ENCODE assay signal across 9 mouse cellular contexts in the genomic region with DNA sequence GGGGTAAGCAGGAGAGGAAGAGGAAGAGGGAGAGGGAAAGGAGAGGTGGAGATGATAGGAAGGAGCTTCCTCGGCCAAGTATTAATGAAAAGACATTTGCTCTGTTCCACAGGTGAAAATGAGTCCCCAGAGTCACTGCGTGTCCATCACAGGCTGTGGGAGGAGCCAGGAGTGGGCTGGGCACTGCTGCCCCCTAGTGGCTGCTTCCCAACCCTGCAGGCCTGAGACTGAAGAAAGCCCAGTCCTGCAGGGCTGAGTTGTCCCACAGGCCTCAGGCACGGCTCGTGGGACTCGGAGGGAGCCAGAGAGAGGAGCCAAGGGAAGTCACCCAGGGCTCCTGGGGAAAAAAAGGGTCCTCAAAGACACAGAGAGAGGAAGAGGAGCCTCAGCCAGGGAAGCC. TPM values are rescaled to one million over a fixed set of nuclear protein-coding genes. Genes with fewer than 3 reads are reported as not detected.
DNase-seq lines count a peak whose midpoint lies in the region; ATAC-seq lines count a peak whose summit lies in the region.
"Had no signal": no experiment of that assay in that cellular context is flagged by ENCODE, and none has a peak within 500 bp of the region (broad histone marks: within the 10 kb centered on the region; RNA-seq: fewer than 3 reads in every experiment).

No protein-coding gene starts in this region.

- 0 out of 2 replicates have a peak, but pooled peaks cover 4% of the 10 kb centered on the region for H3K4me1 ChIP-seq in intestine, embryonic 14.5 days (replicated peaks; ENCODE audit: control insufficient read depth, insufficient read depth, low read length)
- H3K4me1 ChIP-seq in liver, embryonic 11.5 days (replicated peaks; ENCODE audit: control insufficient read depth, insufficient read depth, low read length) = no peaks in the 10 kb centered on the region

- DNase-seq in ovary, postnatal 14 days (ENCODE audit: low spot score) = peak; percentile 72
- DNase-seq in ovary, postnatal 10 days (ENCODE audit: low spot score) = no peak
- DNase-seq in adrenal gland, postnatal 25 days = peak; percentile 77
- peak; percentile 71 for DNase-seq in embryo, embryonic 9.5 days (ENCODE audit: extremely low spot score)
- DNase-seq in intestine, embryonic 14.5 days (ENCODE audit: low spot score) = peak; percentile 89
- peak; percentile 69 for DNase-seq in liver, embryonic 11.5 days (ENCODE audit: low spot score)
- DNase-seq in retina, postnatal 7 days (ENCODE audit: low read depth, low spot score) = peak; percentile 65
- peak; percentile 50 for DNase-seq in yolk sac, embryonic 10.5 days (ENCODE audit: low spot score)

- no peak overlapping the region for H3K4me3 ChIP-seq in intestine, embryonic 14.5 days (ENCODE audit: low read depth, low read length)
- no peak overlapping the region for H3K4me3 ChIP-seq in liver, embryonic 11.5 days (ENCODE audit: low read depth, low read length)
- H3K4me3 ChIP-seq: neural tube, embryonic 12.5 days had no signal

- WGBS in intestine, embryonic 14.5 days = 21% methylated on average over 5 of the region's 5 CpGs
- 27% methylated on average over 5 of the region's 5 CpGs for WGBS in liver, embryonic 11.5 days

- H3K36me3 ChIP-seq in intestine, embryonic 14.5 days (ENCODE audit: control insufficient read depth, insufficient read depth, low read length) = no peaks in the 10 kb centered on the region
- H3K36me3 ChIP-seq in liver, embryonic 11.5 days (ENCODE audit: control insufficient read depth, insufficient read depth, low read length) = no peaks in the 10 kb centered on the region
- H3K36me3 ChIP-seq: neural tube, embryonic 12.5 days had no signal

- no peak; the same call in 1 of the 2 replicates for ATAC-seq in intestine, embryonic 14.5 days (replicated peaks; ENCODE audit: low FRiP score, low TSS enrichment, low read depth)
- ATAC-seq in liver, embryonic 11.5 days (replicated peaks; ENCODE audit: low FRiP score) = no peak

- no peaks in the 10 kb centered on the region for H3K9me3 ChIP-seq in intestine, embryonic 14.5 days (ENCODE audit: control insufficient read depth, low read length)
- no peaks in the 10 kb centered on the region for H3K9me3 ChIP-seq in liver, embryonic 11.5 days (ENCODE audit: control insufficient read depth, low read length)
- H3K9me3 ChIP-seq: neural tube, embryonic 12.5 days had no signal

- H3K4me2 ChIP-seq in intestine, embryonic 14.5 days (ENCODE audit: low read length) = no peak overlapping the region
- no peak overlapping the region for H3K4me2 ChIP-seq in liver, embryonic 11.5 days
- H3K4me2 ChIP-seq: neural tube, embryonic 12.5 days had no signal

- H3K27me3 ChIP-seq in intestine, embryonic 14.5 days (replicated peaks; ENCODE audit: control insufficient read depth, insufficient read depth, low read length) = no peaks in the 10 kb centered on the region
- H3K27me3 ChIP-seq in liver, embryonic 11.5 days (replicated peaks; ENCODE audit: control insufficient read depth, insufficient read depth, low read length) = no peaks in the 10 kb centered on the region
- H3K27me3 ChIP-seq: neural tube, embryonic 12.5 days had no signal

- H3K27ac ChIP-seq in intestine, embryonic 14.5 days (ENCODE audit: low read depth) = no peak overlapping the region
- no peak overlapping the region for H3K27ac ChIP-seq in liver, embryonic 11.5 days (ENCODE audit: low read depth, low read length)
- H3K27ac ChIP-seq: neural tube, embryonic 12.5 days had no signal

- no peak overlapping the region for H3K9ac ChIP-seq in intestine, embryonic 14.5 days (ENCODE audit: low read length)
- H3K9ac ChIP-seq in liver, embryonic 11.5 days (ENCODE audit: low read depth, low read length) = no peak overlapping the region
- H3K9ac ChIP-seq: neural tube, embryonic 12.5 days had no signal

RNA-seq across cellular contexts. Expression of a gene that starts 47.7 kb away (rescaled TPM):
- total RNA-seq in adrenal gland, postnatal 25 days (2021) = 12.6 and 17.8 TPM in 2 replicates
- 6.9 TPM in 2 replicates for polyA plus RNA-seq in intestine, embryonic 14.5 days (2014; fragmentation: Nextera tagmentation; extraction: Ambion mirVana)
- polyA plus RNA-seq in liver, embryonic 11.5 days (2014; fragmentation: Nextera tagmentation; extraction: Ambion mirVana) = 1.8 and 2.2 TPM in 2 replicates

RNA-seq across cellular contexts. Expression of a gene that starts 53.4 kb away (rescaled TPM):
- not detected in 2 replicates for total RNA-seq in adrenal gland, postnatal 25 days (2021)
- not detected in 2 replicates for polyA plus RNA-seq in intestine, embryonic 14.5 days (2014; fragmentation: Nextera tagmentation; extraction: Ambion mirVana)
- 0.09 TPM in 1 of 2 replicates, not detected in the other for polyA plus RNA-seq in liver, embryonic 11.5 days (2014; fragmentation: Nextera tagmentation; extraction: Ambion mirVana)
- polyA plus RNA-seq: neural tube, embryonic 12.5 days had no signal
